Mouse (Mus musculus) monocyte, adult 5-6 weeks (primary cell): Measurements from ENCODE around the gene Snrpc. TPM values are rescaled to one million over a fixed set of nuclear protein-coding genes. Genes with fewer than 3 reads are reported as not detected.
"Not testable (repeated sequence)": the region's sequence is repeated elsewhere in the genome, so short reads cannot be mapped to it uniquely, and the experiment has no call there.

Experiments
- ATAC-seq: fragments of 153-309, 156-312 bp; replicated peaks from 2 replicates; pipeline ENCODE4 v1.8.0; 2017; ENCODE audit warnings: mild to moderate bottlenecking; ENCODE audit not compliant: low TSS enrichment, insufficient number of reproducible peaks, severe bottlenecking, poor library complexity, low FRiP score
- total RNA-seq: library from RNA; stranded (forward); fragments of 200-1000, 200-491, 200-594 nt; gene quantifications from 3 replicates; pipeline ENCODE4 v1.2.3, GENCODE M21; 2017

The Snrpc gene
- 77.5 to 88.4 TPM (median 81.4 TPM) in 3 replicates for total RNA-seq

DNA sequence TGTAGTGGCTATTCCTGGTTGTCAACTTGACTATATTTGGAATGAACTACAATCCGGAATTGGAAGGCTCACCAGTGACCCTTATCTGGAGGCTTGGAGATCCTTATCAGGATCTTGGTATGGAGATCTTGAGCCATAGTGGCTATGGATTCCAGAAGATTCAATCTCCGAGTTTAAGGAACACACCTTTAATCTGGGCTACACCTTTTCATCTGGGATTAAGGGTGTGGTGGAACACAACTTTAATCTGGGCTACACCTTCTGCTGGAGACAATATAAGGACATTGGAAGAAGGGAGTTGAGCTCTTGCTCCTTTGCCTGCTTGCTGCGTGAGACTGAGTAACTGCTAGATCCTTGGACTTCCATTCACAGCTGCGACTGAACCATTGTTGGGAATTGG, at the start of gene Snrpc:
Gene Snrpc, plus strand, starts transcription at position 301 of the 400 bp plus-strand sequence.
- not testable (repeated sequence) for ATAC-seq

DNA sequence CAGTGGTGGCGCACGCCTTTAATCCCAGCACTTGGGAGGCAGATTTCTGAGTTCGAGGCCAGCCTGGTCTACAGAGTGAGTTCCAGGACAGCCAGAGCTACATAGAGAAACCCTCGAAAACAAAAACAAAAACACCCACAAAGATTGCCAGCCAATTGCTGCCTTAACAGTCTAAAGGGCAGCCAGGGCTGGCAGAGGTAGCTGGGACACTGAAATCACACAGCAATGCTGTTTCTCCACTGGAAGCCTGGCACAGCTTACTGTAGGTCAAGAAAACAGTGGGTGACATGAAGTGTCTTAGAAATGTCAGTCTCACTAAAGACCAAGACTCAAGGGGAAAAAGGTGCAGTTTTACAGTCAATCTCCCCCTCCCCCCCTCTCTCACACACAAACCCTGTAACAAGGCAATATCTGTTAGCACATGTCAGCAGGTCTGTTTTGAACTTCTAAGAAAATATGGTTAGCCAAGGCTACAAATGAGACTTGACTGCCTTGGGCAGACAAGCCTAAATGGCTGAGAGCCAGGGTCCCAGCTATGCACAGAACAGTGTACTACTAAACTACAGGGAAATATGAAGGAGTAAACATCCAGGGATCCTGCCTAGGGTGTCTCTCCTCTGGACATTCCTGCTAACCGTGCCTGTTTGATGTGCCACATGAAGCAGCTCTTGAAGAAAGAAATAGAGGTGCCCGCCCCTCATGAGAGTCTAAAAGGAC, 49.3 kb upstream of the Snrpc start:
- no peak for ATAC-seq

DNA sequence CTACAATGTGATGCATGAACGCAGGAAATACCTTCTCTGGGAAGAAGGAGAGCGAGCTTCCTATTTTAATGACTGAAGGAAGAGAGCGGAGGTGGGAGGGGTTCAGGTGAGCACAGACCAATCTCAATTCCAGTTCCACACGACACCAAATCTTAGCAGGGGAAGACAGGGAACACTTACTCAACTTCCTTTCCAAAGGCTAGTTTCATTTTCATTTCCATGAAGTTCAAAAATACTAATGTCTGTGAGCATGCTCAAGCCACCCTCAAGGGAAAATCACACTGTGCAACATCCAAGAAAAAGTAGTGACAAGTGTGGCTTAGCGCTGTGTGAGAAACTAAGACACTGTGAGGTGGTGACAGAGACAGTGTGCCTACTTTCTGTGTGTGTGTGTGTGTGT, 47.9 kb upstream of the Snrpc start:
- 0 out of 2 replicates have a peak, but pooled peaks have one; percentile 24 for ATAC-seq

DNA sequence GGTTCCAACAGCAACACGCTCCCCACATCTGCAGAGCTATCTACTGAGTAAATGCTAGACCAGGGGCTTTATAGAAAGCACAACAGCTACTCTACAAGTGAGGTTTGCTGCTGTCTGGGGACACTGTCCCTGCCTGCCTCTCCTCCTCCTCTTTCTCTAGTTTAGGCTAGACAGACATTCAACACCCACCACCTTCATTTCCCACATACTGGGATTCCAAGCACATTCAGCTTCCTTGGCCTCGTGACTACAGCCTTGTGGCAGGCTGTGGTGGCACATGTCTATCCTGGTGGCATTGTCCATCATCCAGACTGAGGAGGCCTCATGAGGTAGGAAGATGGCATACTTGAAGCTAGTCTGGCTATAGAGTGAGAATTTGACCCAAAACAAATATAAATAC, 47.0 kb upstream of the Snrpc start:
- no peak for ATAC-seq

DNA sequence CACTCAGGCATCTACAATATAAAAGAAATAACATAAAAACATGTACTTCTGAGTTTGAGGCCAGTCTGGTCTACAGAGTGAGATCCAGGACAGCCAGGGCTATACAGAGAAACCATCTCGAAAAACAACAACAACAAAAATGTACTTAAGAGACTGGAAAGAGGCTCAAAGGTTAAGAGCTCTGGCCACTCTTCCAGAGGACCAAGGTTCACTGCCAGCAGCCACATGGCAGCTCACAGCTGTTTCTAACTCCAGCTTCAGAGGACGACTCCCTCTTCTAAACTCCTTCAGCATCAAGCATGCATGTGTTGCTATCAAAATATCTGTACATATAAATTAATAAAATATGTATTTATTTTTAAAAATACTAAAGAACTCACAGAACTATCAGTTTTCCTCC, 46.4 kb upstream of the Snrpc start:
- no peak for ATAC-seq

DNA sequence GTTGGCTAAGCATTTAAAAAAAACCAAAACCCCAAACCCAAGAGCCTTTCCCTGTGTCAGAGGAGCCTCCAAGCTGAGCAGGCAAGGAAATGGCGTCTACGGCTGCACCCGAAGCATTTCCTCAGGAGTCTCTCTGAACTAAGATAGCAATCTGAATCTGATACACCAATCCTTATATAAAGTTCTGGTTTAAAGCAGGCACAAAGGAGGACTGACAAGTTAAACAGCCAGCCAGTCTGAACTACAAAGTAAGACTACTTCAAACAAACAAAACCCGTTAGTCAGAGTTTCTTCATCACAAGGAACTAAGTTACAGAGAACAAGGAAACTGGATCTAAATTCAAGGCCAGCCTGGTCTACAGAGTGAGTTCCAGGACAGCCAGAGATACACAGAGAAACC, 45.4 kb upstream of the Snrpc start:
- no peak for ATAC-seq

DNA sequence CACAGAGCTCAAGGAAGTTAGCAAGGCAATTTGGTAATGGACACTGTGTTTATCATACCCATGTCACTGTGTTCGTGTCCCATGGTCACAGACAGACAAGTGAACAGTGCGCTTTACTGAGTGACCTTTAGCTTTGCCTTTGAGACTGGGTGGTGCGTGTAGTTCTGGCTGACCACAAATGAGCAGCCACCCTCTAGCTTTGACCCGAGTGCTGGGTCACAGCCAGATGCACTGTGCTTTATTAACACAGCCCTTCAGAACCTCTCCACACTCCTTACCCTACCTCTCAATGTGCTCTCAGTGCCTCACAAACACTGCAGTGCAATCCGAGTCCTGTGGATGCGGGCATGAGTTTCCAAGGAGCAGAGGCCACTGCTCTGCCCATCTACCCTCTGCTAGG, 44.8 kb upstream of the Snrpc start:
- peak; percentile 86 for ATAC-seq

DNA sequence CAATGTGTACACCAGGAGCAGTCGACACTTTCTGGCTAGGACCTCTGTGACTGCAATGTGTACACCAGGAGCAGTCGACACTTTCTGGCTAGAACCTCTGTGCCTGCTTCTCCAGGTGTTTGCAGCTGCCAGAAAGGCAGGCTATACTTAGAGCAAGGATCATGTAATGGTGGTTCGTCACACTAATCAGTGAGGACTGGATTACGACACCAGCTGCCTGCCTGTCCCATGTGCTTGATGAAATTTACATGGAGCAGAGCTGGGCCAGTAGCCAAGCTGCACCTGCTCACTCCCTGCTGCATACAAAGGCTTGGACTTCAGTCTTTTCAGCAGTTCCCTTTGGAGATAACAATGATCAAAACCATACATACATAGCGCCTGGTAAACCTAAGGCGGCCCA, 41.2 kb upstream of the Snrpc start:
- no peak for ATAC-seq

DNA sequence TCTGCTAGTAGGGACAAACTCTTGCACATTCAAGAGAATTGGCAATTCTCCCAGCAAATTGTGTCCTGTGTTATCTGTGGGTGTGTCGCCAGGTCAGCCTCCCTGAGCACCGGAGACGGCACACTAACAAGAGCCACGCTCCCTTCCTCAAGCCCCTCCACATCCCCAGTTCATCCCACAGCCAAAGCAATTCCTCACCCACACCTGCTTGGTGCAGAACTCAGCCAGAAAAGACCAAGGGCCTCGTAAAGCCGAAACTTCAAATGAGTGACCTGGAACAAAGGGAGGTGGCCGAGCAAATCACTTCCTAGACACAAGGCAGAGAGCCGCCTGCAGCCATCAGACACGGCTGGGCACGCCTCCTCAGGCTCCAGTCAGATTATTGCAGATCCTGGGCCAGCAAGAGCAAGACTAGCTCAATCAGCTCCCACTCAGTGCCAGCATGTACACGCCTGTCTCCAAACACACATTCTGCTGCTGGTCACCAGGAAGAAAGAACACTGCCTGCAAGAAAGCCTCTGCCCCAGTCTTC, 40.5 kb upstream of the Snrpc start:
- ATAC-seq, result no peak

DNA sequence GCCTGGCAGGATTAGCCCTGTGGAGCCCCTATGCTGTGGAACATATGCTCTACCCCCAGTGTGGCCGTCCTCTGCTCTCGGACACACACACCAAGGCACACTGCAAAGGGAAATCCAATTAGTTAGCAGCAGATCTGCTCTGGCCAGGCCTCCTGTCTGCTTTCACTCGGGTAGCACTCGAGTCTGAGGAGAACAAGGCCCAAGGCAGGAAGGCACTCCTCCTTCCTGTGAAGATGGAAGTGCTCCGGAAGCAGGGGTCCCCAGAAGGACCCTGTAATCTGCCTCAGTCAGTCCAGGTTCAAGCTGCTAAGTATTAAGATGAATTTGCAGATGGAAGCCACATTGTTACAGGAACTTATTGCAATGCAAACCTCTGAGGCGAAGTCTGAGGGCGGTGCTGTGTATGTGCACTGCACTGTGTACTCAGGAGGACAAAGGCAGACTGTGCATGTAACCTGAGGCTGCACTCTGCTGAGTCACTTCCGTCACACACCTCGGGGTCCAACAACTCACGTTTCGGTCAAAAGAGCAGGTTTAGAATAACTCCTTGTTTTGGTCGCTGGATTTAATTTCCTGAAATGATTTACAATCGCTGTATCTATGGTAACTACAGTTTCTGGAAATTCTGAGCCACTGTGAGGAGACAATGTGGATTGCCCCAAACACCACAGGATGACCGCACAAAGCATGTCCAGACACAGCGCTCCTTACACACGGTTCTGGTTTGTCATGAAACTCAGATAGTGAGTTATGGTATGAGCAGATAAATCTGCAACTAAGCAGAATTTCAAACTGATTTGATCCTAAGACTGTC, 38.0 kb upstream of the Snrpc start:
- ATAC-seq, result no peak

DNA sequence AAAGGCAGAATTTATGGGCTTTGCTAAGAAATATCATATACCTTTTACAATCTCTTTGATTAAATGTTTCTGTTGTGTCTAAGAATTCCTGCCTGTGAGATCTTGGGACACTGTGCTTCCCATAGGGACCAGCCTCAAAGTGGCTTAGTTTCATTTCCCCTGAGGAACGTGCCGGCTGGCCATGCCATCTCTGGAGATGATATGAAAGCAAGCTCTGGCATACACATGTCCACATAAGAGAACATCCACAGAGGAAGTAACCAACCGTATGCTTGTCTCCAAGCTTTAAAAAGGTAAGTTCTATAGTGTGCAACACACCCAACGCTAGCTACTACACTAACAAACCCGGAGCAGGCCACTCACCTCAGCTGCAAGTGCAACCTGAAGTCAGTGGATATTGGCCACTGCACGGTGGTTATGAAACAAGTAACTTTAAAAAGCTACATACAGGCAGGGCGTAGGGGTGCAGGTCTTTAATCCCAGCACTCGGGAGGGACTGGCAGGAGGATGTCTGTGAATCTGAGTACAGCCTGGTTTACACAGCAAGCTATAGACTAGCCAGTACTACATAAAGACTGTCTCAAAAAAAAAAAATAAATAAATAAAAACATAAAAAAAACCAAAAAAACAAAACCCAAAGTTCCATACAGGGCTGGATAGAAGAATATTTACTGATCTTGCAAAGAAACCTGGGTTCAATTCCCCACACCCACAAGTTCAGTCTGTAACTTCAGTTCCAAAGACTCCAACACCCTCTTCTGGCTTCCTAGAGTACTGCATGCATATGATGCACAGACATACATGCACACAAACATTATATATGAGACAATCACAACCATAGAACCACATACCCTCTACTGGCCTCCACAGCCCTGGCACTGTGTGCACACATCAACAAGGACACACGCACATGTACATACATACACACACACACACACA, 37.0 kb upstream of the Snrpc start:
- ATAC-seq, result no peak; the same call in 1 of the 2 replicates

DNA sequence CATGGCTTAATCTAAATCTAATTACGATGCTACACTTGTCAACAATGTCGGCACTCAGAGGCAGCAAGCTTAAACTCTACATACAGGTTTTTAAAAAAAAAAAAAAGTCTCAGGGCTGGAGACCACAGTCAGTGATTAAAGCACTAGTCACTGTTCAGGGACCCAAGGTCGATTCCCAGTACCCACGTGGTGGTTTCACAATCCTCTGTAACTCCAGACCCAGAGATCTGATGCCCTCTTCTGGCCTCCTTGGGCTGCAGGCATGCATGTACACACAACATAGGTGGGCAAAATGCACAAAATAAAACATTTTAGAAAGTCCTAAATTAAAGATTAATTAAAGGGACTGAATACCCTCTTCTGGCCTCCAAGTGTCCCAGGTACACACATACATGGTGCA, 34.2 kb upstream of the Snrpc start:
- no peak for ATAC-seq

DNA sequence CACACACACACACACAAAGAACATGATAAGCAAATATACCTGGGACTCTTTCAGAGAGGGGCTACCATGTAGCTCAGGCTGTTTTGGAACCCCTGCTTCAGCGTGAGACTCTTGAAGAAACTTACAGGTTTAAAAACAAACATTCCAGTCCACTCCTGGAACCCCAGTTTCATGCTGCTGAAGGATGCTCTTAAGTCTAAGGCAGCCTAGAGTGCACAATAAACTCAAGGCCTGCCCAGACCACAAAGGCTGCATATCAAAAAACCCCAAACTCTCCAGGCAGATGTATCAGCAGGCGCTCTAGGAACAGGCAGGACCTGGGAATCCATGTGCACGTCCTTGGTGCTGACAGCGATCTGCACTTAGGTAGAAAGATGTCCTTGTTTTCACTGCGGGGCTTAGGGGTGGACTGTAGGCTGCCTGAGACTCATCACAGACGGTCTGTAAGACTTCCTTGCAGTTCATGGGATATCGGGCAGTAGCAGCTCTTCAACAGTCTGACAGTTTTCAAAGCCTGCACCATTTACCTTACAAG, 33.7 kb upstream of the Snrpc start:
- no peak for ATAC-seq

DNA sequence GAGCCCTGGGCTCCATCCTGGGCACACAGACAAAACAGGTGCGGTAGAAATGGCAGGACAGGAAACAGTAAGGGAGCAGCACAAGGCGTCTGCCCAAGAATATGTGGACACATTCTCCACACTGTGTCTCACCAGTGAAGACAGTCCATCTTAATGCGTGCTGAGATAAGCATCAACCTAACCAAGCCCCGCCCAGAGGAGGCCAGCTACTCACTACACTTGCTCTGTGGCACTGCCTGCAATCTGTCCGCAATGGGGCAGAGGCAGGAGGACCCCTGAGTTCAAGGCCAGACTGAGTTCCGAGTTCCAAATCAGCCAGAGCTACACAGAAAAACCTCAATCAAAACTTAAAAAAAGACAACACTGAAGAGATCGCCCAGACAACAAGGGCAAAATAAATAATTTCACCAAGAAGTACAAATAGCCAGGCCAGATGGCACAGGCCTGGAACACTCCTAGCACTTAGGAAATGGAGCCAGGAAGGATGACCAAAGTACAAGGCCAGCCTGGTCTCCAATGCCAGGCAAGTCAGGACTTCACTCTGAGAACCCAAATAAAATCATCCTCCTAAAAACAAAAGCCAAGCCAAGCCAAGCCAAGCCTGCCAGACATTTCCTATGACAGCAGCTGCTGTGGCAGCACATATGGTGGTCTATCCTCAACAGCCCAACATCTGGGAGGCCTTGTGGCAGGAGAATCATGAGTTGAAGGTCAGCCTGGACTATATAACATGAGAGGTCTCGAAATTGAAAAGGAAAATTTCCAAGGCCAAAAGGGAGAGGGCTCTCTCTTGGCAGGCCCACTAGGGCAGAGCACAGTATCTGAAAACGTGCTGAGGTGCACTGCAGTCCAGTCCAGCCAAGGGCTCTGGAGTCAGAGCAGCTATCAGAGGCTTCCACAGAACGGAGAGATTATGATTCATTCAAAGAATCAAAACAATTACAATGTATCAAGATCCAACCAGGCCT, 32.9 kb upstream of the Snrpc start:
- ATAC-seq, result no peak

DNA sequence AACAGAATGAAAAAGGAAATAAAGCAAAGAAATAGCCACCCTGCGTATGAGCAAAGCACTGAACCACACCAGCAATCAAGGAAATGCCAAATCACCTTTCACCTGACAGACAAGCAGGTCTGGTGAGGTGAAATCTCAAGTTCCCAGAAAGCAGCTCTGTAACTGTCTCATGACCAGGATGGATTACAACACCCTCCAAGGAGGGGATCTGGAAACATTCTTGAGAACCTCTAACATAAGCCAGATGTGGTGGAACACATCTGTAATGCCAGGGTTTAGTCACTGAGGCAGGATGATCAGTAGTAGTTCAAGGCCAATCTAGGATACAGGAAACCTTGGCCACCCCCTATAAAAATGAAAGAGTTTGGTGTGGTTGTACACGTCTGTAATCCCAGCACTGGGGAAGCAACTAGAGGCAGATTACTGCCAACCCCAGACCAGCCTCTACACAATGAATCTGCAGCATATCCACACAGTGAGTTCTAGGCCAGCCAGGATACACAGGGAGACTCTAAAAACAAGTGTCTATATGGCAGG, 30.3 kb upstream of the Snrpc start:
- no peak for ATAC-seq

DNA sequence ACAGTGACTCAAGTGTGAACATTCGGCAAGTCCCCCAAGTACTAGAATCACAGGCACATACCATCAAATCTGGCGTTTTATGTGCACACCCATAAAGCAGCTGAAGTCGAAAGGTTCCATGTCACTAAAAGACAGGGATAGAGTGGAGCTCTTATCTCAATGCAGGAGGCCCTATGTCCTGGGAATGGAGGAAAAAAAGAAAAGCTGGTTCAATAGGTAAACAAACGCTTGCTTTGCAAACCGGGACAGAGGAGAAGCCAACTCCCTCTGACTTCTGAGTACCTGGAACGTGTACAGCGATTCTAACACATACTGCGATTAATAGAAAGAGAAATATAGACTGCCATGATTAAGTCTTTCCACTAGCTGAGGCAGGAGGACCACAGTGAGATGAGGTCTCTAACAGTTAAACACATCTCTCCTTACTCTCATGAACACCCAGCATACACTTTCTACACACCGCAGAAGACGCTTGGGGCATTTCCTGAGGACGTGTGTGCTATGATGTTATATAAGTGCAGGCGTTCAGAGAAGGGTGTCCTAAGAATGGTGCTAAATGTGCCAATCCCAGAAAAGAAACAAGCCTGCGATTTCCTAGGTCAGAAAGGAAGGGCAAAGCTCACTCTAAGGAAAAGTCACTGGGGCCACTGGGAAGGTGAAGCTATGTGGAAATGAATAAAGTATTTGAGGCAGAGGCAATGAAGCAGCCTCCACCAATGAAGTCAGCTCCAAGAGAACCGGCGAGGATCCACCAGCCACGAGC, 27.2 kb upstream of the Snrpc start:
- ATAC-seq, result no peak

DNA sequence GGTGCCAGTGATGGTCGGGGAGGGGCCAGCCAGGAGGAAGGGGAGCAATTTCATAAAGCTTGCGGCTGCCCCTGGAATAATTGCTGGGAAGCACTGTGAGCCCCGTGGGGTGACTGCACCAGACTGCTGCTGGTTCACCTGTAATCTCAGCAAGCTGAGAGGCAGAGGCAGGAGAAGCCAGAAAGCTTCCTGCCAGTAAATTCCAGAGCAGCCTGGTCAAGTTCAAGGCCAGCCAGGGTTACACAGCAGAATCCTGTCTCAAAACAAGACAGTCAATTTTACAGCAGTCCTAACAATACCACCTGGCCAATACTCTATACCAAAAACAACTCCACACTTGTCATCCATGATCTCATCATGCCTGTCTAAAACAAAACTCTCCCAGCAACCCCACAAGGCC, 26.0 kb upstream of the Snrpc start:
- no peak for ATAC-seq
